Mouse (Mus musculus): ENCODE measurements around the gene Zcchc18.

- no peak for TF ChIP-seq CTCF (conservative IDR thresholded peaks at IDR 0.05; ENCODE audit: low read length)
- no peak for TF ChIP-seq NANOG (IDR thresholded peaks at IDR 0.05; ENCODE audit: borderline replicate concordance, low read length)
Measured at GRCm38 (mm10) chrX:136992191-136992965, 577 bp upstream of the Zcchc18 start.

Data from E14TG2a.4 (cell line).